Mouse (Mus musculus) subcutaneous adipose tissue, adult 2 months (tissue): Measurements from ENCODE around the gene Ehbp1. TPM values are rescaled to one million over a fixed set of nuclear protein-coding genes. Genes with fewer than 3 reads are reported as not detected.

ENCODE experiments used
- polyA plus RNA-seq: library from polyadenylated mRNA; depleted of rRNA; stranded (reverse); fragments of >200 nt; gene quantifications from 2 replicates; pipeline ENCODE4 v1.2.3, GENCODE M21; 2012; ENCODE audit warnings: low replicate concordance; rRNA removed

Gene Ehbp1
- polyA plus RNA-seq: 2.8 and 5.3 TPM in 2 replicates

GRCm38 (mm10) chr11:22342242-22343207 is at the start of gene Ehbp1:
Gene Ehbp1, minus strand, starts transcription at chr11:22342292.

GRCm38 (mm10) chr11:22002783-22003340 is 339.2 kb downstream of the Ehbp1 start, which contains the start of gene Otx1:
Gene Otx1, minus strand, starts transcription at chr11:22002897.

Other genes with a start within 250 kb of the Ehbp1 start
- 4.3 and 5.4 TPM in 2 replicates for gene Tmem17, start 169.8 kb upstream of the Ehbp1 start, polyA plus RNA-seq